Mouse (Mus musculus): ENCODE data around the gene Rgl3. TPM values are rescaled to one million over a fixed set of nuclear protein-coding genes. Genes with fewer than 3 reads are reported as not detected.
A peak's percentile ranks its signal among the peaks of the same experiment; 100 is the strongest.

The Rgl3 gene
- polyA plus RNA-seq, 1 experiment from 2014 or later: 0.14 TPM

DNA sequence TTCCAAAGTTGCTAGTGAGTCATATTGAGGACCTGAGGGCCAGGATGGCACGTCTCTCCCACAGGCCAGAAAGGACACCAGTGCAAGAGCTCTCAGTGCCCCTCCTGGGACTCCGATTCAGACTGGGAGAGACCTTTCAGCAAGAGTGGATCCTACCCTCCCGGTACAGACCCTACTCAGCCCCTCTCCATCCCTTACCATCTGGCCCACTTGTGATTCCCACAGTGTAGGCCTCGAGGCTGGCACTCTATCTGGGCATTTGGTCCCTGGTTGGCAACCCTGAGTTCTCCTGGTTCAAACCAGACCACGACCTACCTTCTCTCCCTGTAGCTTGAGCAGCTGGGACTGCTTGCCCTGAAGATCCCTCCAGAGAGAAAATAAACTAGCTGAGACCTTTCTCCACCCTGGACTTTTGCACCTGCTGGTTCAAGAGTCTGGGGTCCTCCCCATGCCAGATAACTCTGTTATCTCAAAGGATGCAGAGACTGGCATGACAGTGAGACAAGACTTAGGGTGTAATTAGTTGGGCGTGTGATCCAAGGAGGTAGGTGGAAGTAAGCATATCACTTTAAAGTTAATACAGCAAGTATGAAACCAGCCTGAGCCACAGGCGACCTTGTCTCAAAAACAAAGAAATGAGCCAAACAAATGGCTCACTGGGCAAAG, 53.6 kb downstream of the Rgl3 start:
- Histone ChIP-seq H3K27me3 (ENCODE audit: control insufficient read depth, insufficient read depth, low read depth, low read length) (no peaks in the 10 kb centered on the region), H3K4me2 (ENCODE audit: low read depth, low read length) (no peak overlapping the region), H3K36me3 (ENCODE audit: control insufficient read depth, insufficient read depth) (no peaks in the 10 kb centered on the region), H3K4me1 (ENCODE audit: control insufficient read depth, low read depth, low read length) (peaks cover 3% of the 10 kb centered on the region), H3K27ac (ENCODE audit: low read length) (no peak overlapping the region), H3K9me3 (replicated peaks; ENCODE audit: control insufficient read depth, low read length) (no peaks in the 10 kb centered on the region), H3K4me3 (ENCODE audit: low read depth, low read length) (no peak overlapping the region), H3K9ac (ENCODE audit: low read depth, low read length) (no peak overlapping the region)
- ATAC-seq (ENCODE audit: low read depth): no peak
- WGBS (ENCODE audit: insufficient replicate concordance): 50% methylated on average over 7 of the region's 7 CpGs

DNA sequence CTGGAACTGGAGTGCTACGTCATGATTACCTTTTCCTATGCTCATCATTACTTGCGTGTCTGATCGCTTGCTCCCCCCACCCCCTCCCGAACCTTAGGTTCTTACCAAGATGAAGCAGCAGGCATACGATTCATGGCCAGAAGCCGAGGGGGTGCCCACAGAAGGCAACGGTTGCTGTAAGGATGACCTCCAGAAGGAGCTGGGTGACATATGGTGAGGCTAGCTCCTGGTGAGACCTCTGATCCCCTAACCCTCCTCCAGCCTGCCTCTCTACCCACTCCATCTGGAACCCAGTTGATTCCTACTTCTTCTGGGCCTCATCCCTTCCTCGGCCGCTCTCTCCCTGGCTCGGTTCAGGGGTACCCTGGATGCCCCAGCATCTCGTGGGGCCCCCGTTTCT, 55.2 kb downstream of the Rgl3 start:
- no peaks in the 10 kb centered on the region for H3K27me3 ChIP-seq (ENCODE audit: control insufficient read depth, insufficient read depth, low read depth, low read length)
- no peak overlapping the region for H3K4me3 ChIP-seq (ENCODE audit: low read depth, low read length)
- no peak overlapping the region for H3K9ac ChIP-seq (ENCODE audit: low read depth, low read length)
- WGBS (ENCODE audit: insufficient replicate concordance): 70% methylated on average over 12 of the region's 12 CpGs
- no peak overlapping the region for H3K27ac ChIP-seq (ENCODE audit: low read length)
- H3K4me1 ChIP-seq (ENCODE audit: control insufficient read depth, low read depth, low read length): peaks cover 3% of the 10 kb centered on the region
- no peak overlapping the region for H3K4me2 ChIP-seq (ENCODE audit: low read depth, low read length)
- H3K36me3 ChIP-seq (ENCODE audit: control insufficient read depth, insufficient read depth): no peaks in the 10 kb centered on the region
- ATAC-seq (ENCODE audit: low read depth): no peak
- H3K9me3 ChIP-seq (replicated peaks; ENCODE audit: control insufficient read depth, low read length): no peaks in the 10 kb centered on the region

DNA sequence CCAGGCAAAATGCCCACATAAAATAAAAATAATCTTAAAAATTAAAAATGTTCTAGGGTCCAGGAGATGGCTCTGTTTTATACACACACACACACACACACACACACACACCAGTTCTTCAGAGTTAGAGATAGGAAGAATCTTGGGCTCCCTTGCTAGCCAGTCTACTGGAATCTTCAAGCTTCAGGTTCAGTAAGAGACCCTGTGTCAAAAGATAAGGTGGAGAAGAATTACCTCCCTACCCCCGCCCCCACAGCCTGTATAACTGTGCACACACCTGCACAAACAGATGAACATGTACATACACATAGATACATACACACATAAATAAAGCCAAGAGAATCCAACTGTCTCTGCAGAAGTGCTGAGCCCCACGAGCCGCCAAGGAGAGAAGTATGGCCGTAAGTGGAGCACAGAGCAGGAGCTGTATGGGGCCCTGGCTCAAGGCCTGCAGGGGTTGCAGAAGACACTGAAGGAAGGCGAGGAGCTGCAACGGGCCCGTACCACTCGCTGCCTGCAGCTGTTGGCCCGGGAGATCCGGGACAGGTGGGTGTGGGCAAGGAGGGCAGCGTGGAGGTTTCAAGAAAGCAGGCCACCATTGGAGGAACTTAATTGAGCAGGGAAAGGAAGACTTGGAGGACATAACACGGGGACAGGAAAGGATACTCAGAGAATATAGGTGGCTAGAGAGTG, 56.7 kb downstream of the Rgl3 start:
- ATAC-seq (ENCODE audit: low read depth): no peak
- no peak overlapping the region for H3K4me3 ChIP-seq (ENCODE audit: low read depth, low read length)
- 47% methylated on average over 12 of the region's 12 CpGs for WGBS (ENCODE audit: insufficient replicate concordance)

DNA sequence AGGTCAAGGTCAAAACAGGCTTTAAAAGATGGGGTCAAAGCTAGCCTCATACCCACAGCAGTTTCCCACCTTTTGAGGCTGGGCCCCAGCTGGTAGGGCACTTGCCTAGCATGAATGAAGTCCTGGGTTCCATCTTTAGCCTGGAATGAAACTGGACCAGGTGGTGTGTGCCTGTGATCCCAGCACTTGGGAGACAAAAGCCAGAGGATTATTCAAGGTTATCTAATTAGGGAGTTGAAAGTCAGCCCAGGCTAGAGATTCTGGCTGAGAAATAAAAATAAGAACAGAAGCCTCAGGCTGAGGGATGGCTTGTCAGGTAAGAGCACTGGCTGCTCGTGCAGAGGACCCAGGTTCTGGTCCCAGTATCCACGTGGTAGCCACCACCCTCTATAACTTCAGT, 57.2 kb downstream of the Rgl3 start:
- 31% methylated on average over 2 of the region's 2 CpGs for WGBS (ENCODE audit: insufficient replicate concordance)
- H3K27me3 ChIP-seq (ENCODE audit: control insufficient read depth, insufficient read depth, low read depth, low read length): no peaks in the 10 kb centered on the region
- no peak overlapping the region for H3K4me3 ChIP-seq (ENCODE audit: low read depth, low read length)
- no peak overlapping the region for H3K4me2 ChIP-seq (ENCODE audit: low read depth, low read length)
- H3K9me3 ChIP-seq (replicated peaks; ENCODE audit: control insufficient read depth, low read length): no peaks in the 10 kb centered on the region
- no peak for ATAC-seq (ENCODE audit: low read depth)
- H3K36me3 ChIP-seq (ENCODE audit: control insufficient read depth, insufficient read depth): no peaks in the 10 kb centered on the region
- no peak overlapping the region for H3K27ac ChIP-seq (ENCODE audit: low read length)
- H3K4me1 ChIP-seq (ENCODE audit: control insufficient read depth, low read depth, low read length): peaks cover 8% of the 10 kb centered on the region
- H3K9ac ChIP-seq (ENCODE audit: low read depth, low read length): no peak overlapping the region

More for the DNA sequence above, 56.7 kb downstream of the Rgl3 start:
- Histone ChIP-seq H3K36me3 (ENCODE audit: control insufficient read depth, insufficient read depth) (no peaks in the 10 kb centered on the region), H3K4me1 (ENCODE audit: control insufficient read depth, low read depth, low read length) (peaks cover 5% of the 10 kb centered on the region), H3K9ac (ENCODE audit: low read depth, low read length) (no peak overlapping the region), H3K9me3 (replicated peaks; ENCODE audit: control insufficient read depth, low read length) (no peaks in the 10 kb centered on the region), H3K27me3 (ENCODE audit: control insufficient read depth, insufficient read depth, low read depth, low read length) (no peaks in the 10 kb centered on the region), H3K27ac (ENCODE audit: low read length) (no peak overlapping the region), H3K4me2 (ENCODE audit: low read depth, low read length) (no peak overlapping the region)

DNA sequence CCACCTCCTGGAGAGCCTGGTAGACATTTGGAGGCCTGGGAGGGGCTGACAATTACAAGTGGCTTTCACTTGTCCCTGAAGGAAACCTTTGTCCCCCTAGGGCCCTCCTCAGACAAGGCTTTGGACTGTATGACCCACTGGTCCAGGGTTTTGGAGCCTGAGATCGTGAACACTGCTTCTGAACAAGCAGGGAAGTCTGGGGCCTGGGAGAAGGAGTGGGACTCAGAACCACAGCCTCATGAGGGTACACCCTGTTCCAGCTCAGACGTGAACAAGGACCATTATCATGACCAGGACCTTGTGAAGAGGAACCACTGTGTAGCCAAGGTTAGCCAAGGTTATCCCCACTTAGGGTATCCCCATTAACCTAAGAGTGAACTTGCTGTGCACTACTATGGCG, 60.0 kb downstream of the Rgl3 start:
- Histone ChIP-seq H3K9ac (ENCODE audit: low read depth, low read length) (no peak overlapping the region), H3K9me3 (replicated peaks; ENCODE audit: control insufficient read depth, low read length) (no peaks in the 10 kb centered on the region), H3K4me1 (ENCODE audit: control insufficient read depth, low read depth, low read length) (peaks cover 11% of the 10 kb centered on the region), H3K4me2 (ENCODE audit: low read depth, low read length) (no peak overlapping the region), H3K27ac (ENCODE audit: low read length) (no peak overlapping the region), H3K36me3 (ENCODE audit: control insufficient read depth, insufficient read depth) (no peaks in the 10 kb centered on the region), H3K4me3 (ENCODE audit: low read depth, low read length) (no peak overlapping the region), H3K27me3 (ENCODE audit: control insufficient read depth, insufficient read depth, low read depth, low read length) (no peaks in the 10 kb centered on the region)
- 58% methylated on average over 3 of the region's 3 CpGs for WGBS (ENCODE audit: insufficient replicate concordance)
- no peak for ATAC-seq (ENCODE audit: low read depth)

DNA sequence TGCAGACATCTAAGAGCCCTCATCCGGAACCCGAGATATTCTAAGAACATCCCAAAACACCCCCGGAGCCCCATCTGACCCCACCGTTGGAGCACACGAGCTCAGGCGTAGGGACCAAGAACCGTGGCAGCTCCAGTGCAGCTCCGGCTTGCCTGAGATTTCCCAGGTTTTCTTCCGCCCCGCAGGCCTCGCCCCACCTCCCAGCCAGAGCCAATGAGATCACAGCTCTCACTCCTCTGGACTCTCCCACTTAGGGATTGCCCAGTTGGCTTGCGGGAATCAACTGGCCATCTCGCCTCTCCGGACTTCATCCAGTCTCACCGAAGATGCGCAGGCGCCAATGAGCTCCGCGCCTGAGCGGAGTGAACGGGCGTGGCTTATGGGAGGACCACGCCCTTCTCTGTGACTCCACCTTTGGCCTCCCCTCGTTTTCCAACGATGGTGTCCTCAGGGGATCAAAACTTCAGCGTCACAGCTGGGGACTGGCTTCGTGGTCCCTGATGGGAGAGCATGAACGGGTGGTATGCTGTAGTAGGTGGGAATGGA, 62.0 kb downstream of the Rgl3 start, which contains the start of the genes Ccdc159 and Tmem205:
Gene Ccdc159, plus strand, starts transcription at position 264 of the 546 bp plus-strand sequence.
Gene Tmem205, minus strand, starts transcription at position 349 of the 546 bp plus-strand sequence.
- peak; percentile 84 for ATAC-seq (ENCODE audit: low read depth)
- H3K9ac ChIP-seq (ENCODE audit: low read depth, low read length): peak within 1 kb of the TSS; percentile 56
- no peaks in the 10 kb centered on the region for H3K9me3 ChIP-seq (replicated peaks; ENCODE audit: control insufficient read depth, low read length)
- no peaks in the 10 kb centered on the region for H3K27me3 ChIP-seq (ENCODE audit: control insufficient read depth, insufficient read depth, low read depth, low read length)
- H3K4me3 ChIP-seq (ENCODE audit: low read depth, low read length): peak within 1 kb of the TSS; percentile 54
- peak within 1 kb of the TSS; percentile 46; the same call in 1 of the 2 replicates for H3K27ac ChIP-seq (ENCODE audit: low read length)
- no peaks in the 10 kb centered on the region; the same call in 1 of the 2 replicates for H3K36me3 ChIP-seq (ENCODE audit: control insufficient read depth, insufficient read depth)
- H3K4me2 ChIP-seq (ENCODE audit: low read depth, low read length): peak within 1 kb of the TSS; percentile 63
- under 1% methylated on average over 28 of the region's 28 CpGs for WGBS (ENCODE audit: insufficient replicate concordance)
- peaks cover 18% of the 10 kb centered on the region for H3K4me1 ChIP-seq (ENCODE audit: control insufficient read depth, low read depth, low read length)

DNA sequence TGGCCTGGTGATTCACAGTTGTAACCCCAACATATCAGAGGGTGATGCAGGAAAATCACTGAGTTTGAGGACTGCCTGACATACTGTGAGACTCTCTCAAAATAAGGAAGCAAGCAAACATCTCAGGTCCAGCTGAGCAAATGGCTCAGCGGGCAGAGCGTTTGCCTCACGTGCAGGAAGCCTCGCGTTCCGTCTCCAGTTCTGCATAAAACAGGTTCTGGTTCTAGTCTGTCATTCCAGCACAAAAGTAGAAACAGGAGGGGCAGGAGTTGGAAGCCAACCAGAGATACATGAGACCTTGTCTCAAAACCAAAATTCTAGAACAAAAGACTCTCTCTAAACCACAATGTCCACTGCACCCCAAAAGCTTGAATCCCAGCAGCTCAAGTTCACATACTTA, 62.5 kb downstream of the Rgl3 start:
- Histone ChIP-seq H3K4me1 (ENCODE audit: control insufficient read depth, low read depth, low read length) (peaks cover 18% of the 10 kb centered on the region), H3K4me3 (ENCODE audit: low read depth, low read length) (peak overlapping the region; percentile 54), H3K4me2 (ENCODE audit: low read depth, low read length) (peak overlapping the region; percentile 63), H3K27ac (ENCODE audit: low read length) (peak overlapping the region; percentile 40; the same call in 1 of the 2 replicates), H3K36me3 (ENCODE audit: control insufficient read depth, insufficient read depth) (no peaks in the 10 kb centered on the region; the same call in 1 of the 2 replicates), H3K9me3 (replicated peaks; ENCODE audit: control insufficient read depth, low read length) (no peaks in the 10 kb centered on the region), H3K27me3 (ENCODE audit: control insufficient read depth, insufficient read depth, low read depth, low read length) (no peaks in the 10 kb centered on the region), H3K9ac (ENCODE audit: low read depth, low read length) (peak overlapping the region; percentile 56)
- ATAC-seq (ENCODE audit: low read depth): no peak
- 0% methylated on average over 6 of the region's 6 CpGs for WGBS (ENCODE audit: insufficient replicate concordance)

DNA sequence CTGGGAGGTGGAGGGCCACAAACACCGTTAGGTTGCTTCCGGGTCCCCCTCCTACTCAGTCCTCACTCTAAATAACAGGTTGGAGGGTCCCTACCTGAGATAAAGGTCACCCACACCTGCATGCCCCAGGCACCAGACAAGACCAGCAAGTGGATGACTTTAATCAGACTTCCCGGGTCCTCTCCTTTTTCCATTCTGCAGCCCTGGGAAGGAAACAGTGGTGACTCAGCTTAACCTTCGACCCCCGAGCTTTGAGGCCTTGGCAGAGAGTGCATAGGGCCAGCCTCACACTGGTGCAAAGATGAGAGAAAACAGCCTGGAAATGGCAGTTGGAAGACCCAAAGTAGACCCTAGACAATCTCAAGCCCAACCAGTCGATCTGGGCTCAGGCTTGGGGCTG, 63.1 kb downstream of the Rgl3 start:
- Histone ChIP-seq H3K27me3 (ENCODE audit: control insufficient read depth, insufficient read depth, low read depth, low read length) (no peaks in the 10 kb centered on the region), H3K9me3 (replicated peaks; ENCODE audit: control insufficient read depth, low read length) (no peaks in the 10 kb centered on the region), H3K4me2 (ENCODE audit: low read depth, low read length) (peak overlapping the region; percentile 63), H3K4me1 (ENCODE audit: control insufficient read depth, low read depth, low read length) (peaks cover 18% of the 10 kb centered on the region), H3K4me3 (ENCODE audit: low read depth, low read length) (peak overlapping the region; percentile 54), H3K9ac (ENCODE audit: low read depth, low read length) (0 out of 2 replicates have a peak overlapping the region, but pooled peaks have one; percentile 17), H3K36me3 (ENCODE audit: control insufficient read depth, insufficient read depth) (no peaks in the 10 kb centered on the region; the same call in 1 of the 2 replicates), H3K27ac (ENCODE audit: low read length) (peak overlapping the region; percentile 46; the same call in 1 of the 2 replicates)
- no peak for ATAC-seq (ENCODE audit: low read depth)
- 48% methylated on average over 6 of the region's 6 CpGs for WGBS (ENCODE audit: insufficient replicate concordance)

DNA sequence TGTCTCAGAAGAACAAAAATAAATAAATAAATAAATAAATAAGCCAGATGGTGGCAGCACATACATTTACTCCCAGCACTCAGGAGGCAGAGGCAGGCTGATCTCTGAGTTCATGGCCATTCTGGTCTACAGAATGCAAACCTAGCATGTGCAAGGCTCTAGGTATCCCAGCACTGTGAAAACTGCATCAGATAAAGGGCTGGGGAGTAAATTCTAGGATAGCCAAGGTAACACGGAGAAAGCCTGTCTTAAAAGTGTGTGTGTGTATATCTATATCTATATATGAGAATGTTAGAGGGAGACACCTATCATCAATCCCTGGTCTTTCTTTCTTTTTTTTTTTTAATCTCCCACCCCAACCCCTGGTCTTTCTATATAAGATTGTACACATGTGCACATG, 63.7 kb downstream of the Rgl3 start:
- Histone ChIP-seq H3K36me3 (ENCODE audit: control insufficient read depth, insufficient read depth) (no peaks in the 10 kb centered on the region; the same call in 1 of the 2 replicates), H3K4me3 (ENCODE audit: low read depth, low read length) (no peak overlapping the region), H3K9ac (ENCODE audit: low read depth, low read length) (no peak overlapping the region), H3K4me1 (ENCODE audit: control insufficient read depth, low read depth, low read length) (peaks cover 18% of the 10 kb centered on the region), H3K27me3 (ENCODE audit: control insufficient read depth, insufficient read depth, low read depth, low read length) (no peaks in the 10 kb centered on the region), H3K27ac (ENCODE audit: low read length) (no peak overlapping the region), H3K9me3 (replicated peaks; ENCODE audit: control insufficient read depth, low read length) (no peaks in the 10 kb centered on the region), H3K4me2 (ENCODE audit: low read depth, low read length) (peak overlapping the region; percentile 63)
- 79% methylated on average over 1 of the region's 1 CpGs for WGBS (ENCODE audit: insufficient replicate concordance)
- no peak for ATAC-seq (ENCODE audit: low read depth)
